Mouse (Mus musculus) intestine, postnatal 0 days (tissue): ENCODE results near the gene Pald1. TPM values are rescaled to one million over a fixed set of nuclear protein-coding genes. Genes with fewer than 3 reads are reported as not detected.

ENCODE experiments used
- ATAC-seq: fragments of 200-750 bp; cut with Nextera tagmentation; 2 replicates; pipeline ENCODE4 v1.8.0; 2017; ENCODE audit warnings: mild to moderate bottlenecking, moderate TSS enrichment, moderate library complexity
- H3K27ac ChIP-seq: fragments of 300-500 bp; sonication (generic); 2 replicates; pipeline ENCODE4 v1.5.1; 2014; ENCODE audit warnings: mild to moderate bottlenecking, low read depth, low read length, moderate library complexity
- H3K27me3 ChIP-seq: fragments of 300-500 bp; sonication (generic); replicated peaks from 2 replicates; pipeline ENCODE4 v1.6.1; 2014; ENCODE audit warnings: low read length, mixed read lengths; ENCODE audit not compliant: control insufficient read depth, insufficient read depth
- H3K36me3 ChIP-seq: fragments of 300-500 bp; sonication (generic); 2 replicates; pipeline ENCODE4 v1.6.1; 2014; ENCODE audit warnings: mild to moderate bottlenecking, moderate library complexity; ENCODE audit not compliant: control insufficient read depth, insufficient read depth
- H3K4me1 ChIP-seq: fragments of 300-500 bp; sonication (generic); replicated peaks from 2 replicates; pipeline ENCODE4 v1.6.1; 2014; ENCODE audit warnings: antibody characterized with exemption, low read length, mixed read lengths; ENCODE audit not compliant: control insufficient read depth, insufficient read depth
- H3K4me2 ChIP-seq: fragments of 300-500 bp; sonication (generic); replicated peaks from 2 replicates; pipeline ENCODE4 v1.6.1; 2014; ENCODE audit warnings: low read depth, mild to moderate bottlenecking, moderate library complexity
- H3K4me3 ChIP-seq: fragments of 300-500 bp; sonication (generic); 2 replicates; pipeline ENCODE4 v1.5.1; 2014; ENCODE audit warnings: low read depth, low read length
- H3K9ac ChIP-seq: fragments of 300-500 bp; sonication (generic); 2 replicates; pipeline ENCODE4 v1.6.1; 2014; ENCODE audit warnings: mild to moderate bottlenecking, low read depth, low read length
- H3K9me3 ChIP-seq: fragments of 300-500 bp; sonication (generic); 2 replicates; pipeline ENCODE4 v1.6.1; 2016; ENCODE audit warnings: mixed run types; ENCODE audit not compliant: control insufficient read depth
- CTCF ChIP-seq: sonication (generic); IDR thresholded peaks from 2 replicates; pipeline ENCODE4 v1.5.1; 2016; ENCODE audit warnings: low read depth, mild to moderate bottlenecking, control low read depth, antibody characterized with exemption, moderate library complexity
- WGBS: fragments of 180-500 bp; shearing (Covaris S2); extraction: QIAGEN DNeasy Blood & Tissue Kit; methylation state at CpG from one replicate; pipeline ENCODE4 v1.1.7; 2014; 5-methylcytosine and 5-hydroxymethylcytosine counted together
- polyA plus RNA-seq: library from polyadenylated mRNA; unstranded; fragments of >200 nt; fragmentation: Nextera tagmentation; extraction: Ambion mirVana; gene quantifications from 2 replicates; pipeline ENCODE4 v1.2.1, GENCODE M21; 2015

Pald1 gene
- polyA plus RNA-seq, 1 experiment from 2014 or later, result 4.1 TPM

- no peak overlapping the region for H3K4me3 ChIP-seq
- no peaks in the 10 kb centered on the region for H3K27me3 ChIP-seq
- H3K36me3 ChIP-seq, result no peaks in the 10 kb centered on the region
- H3K9ac ChIP-seq, result no peak overlapping the region
- no peaks in the 10 kb centered on the region for H3K9me3 ChIP-seq
- no peaks in the 10 kb centered on the region for H3K4me1 ChIP-seq
- no peak for ATAC-seq
- WGBS, result 68% methylated on average over 6 of the region's 6 CpGs
- no peak for TF ChIP-seq CTCF
- H3K27ac ChIP-seq, result no peak overlapping the region
- no peak overlapping the region for H3K4me2 ChIP-seq
Measured at GRCm38 (mm10) chr10:61304046-61304445, 79.3 kb downstream of the Pald1 start.

GRCm38 (mm10) chr10:61300996-61301395, 82.3 kb downstream of the Pald1 start:
- H3K4me1 ChIP-seq, result no peaks in the 10 kb centered on the region
- H3K27ac ChIP-seq, result no peak overlapping the region
- H3K4me2 ChIP-seq, result no peak overlapping the region
- no peak overlapping the region for H3K4me3 ChIP-seq
- H3K27me3 ChIP-seq, result no peaks in the 10 kb centered on the region
- ATAC-seq, result no peak
- no peak for TF ChIP-seq CTCF
- no peaks in the 10 kb centered on the region for H3K36me3 ChIP-seq
- no peak overlapping the region for H3K9ac ChIP-seq
- WGBS, result 71% methylated on average over 3 of the region's 3 CpGs
- no peaks in the 10 kb centered on the region for H3K9me3 ChIP-seq

GRCm38 (mm10) chr10:61297477-61297876, 85.9 kb downstream of the Pald1 start, which contains the start of gene Prf1:
Gene Prf1, plus strand, starts transcription at chr10:61297833.
- TF ChIP-seq CTCF, result no peak
- H3K4me2 ChIP-seq, result no peak within 1 kb of the TSS
- no peak within 1 kb of the TSS for H3K27ac ChIP-seq
- WGBS, result 82% methylated on average over 7 of the region's 7 CpGs
- no peak for ATAC-seq
- H3K36me3 ChIP-seq, result no peaks in the 10 kb centered on the region
- H3K9me3 ChIP-seq, result no peaks in the 10 kb centered on the region
- no peaks in the 10 kb centered on the region for H3K27me3 ChIP-seq
- H3K4me3 ChIP-seq, result no peak within 1 kb of the TSS
- no peak within 1 kb of the TSS for H3K9ac ChIP-seq
- no peaks in the 10 kb centered on the region for H3K4me1 ChIP-seq

- H3K27ac ChIP-seq, result no peak overlapping the region
- no peaks in the 10 kb centered on the region for H3K27me3 ChIP-seq
- no peak for TF ChIP-seq CTCF
- no peak for ATAC-seq
- H3K4me2 ChIP-seq, result no peak overlapping the region
- 82% methylated on average over 8 of the region's 8 CpGs for WGBS
- H3K4me1 ChIP-seq, result no peaks in the 10 kb centered on the region
- H3K9me3 ChIP-seq, result no peaks in the 10 kb centered on the region
- no peak overlapping the region for H3K4me3 ChIP-seq
- H3K9ac ChIP-seq, result no peak overlapping the region
- H3K36me3 ChIP-seq, result no peaks in the 10 kb centered on the region
Measured at GRCm38 (mm10) chr10:61296713-61297445, 86.5 kb downstream of the Pald1 start.

GRCm38 (mm10) chr10:61294242-61294641, 89.1 kb downstream of the Pald1 start:
- no peak for ATAC-seq
- H3K4me1 ChIP-seq, result no peaks in the 10 kb centered on the region
- no peaks in the 10 kb centered on the region for H3K9me3 ChIP-seq
- 62% methylated on average over 8 of the region's 8 CpGs for WGBS
- H3K36me3 ChIP-seq, result no peaks in the 10 kb centered on the region
- no peak for TF ChIP-seq CTCF
- no peaks in the 10 kb centered on the region for H3K27me3 ChIP-seq
- no peak overlapping the region for H3K9ac ChIP-seq
- no peak overlapping the region for H3K27ac ChIP-seq
- H3K4me2 ChIP-seq, result no peak overlapping the region
- H3K4me3 ChIP-seq, result no peak overlapping the region

GRCm38 (mm10) chr10:61290479-61290878, 92.9 kb downstream of the Pald1 start:
- no peaks in the 10 kb centered on the region for H3K27me3 ChIP-seq
- no peaks in the 10 kb centered on the region for H3K36me3 ChIP-seq
- no peaks in the 10 kb centered on the region for H3K4me1 ChIP-seq
- H3K4me3 ChIP-seq, result no peak overlapping the region
- no peak overlapping the region for H3K9ac ChIP-seq
- no peaks in the 10 kb centered on the region for H3K9me3 ChIP-seq
- no peak overlapping the region for H3K4me2 ChIP-seq
- no peak overlapping the region for H3K27ac ChIP-seq
- ATAC-seq, result no peak
- TF ChIP-seq CTCF, result no peak
- 65% methylated on average over 2 of the region's 2 CpGs for WGBS
